Mouse (Mus musculus) kidney, embryonic 14.5 days (tissue): ENCODE results near the gene Mtfmt. TPM values are rescaled to one million over a fixed set of nuclear protein-coding genes. Genes with fewer than 3 reads are reported as not detected.

Source experiments
- ATAC-seq: fragments of 200-750 bp; cut with Nextera tagmentation; 2 replicates; pipeline ENCODE4 v1.8.0; 2017; ENCODE audit warnings: moderate number of reproducible peaks, mild to moderate bottlenecking, moderate TSS enrichment, moderate library complexity; ENCODE audit not compliant: low FRiP score, low TSS enrichment
- H3K27ac ChIP-seq: fragments of 300-500 bp; sonication (generic); 2 replicates; pipeline ENCODE4 v1.5.1; 2014; ENCODE audit warnings: low read depth, mild to moderate bottlenecking, low read length, moderate library complexity, mixed read lengths
- H3K27me3 ChIP-seq: fragments of 300-500 bp; sonication (generic); 2 replicates; pipeline ENCODE4 v1.6.1; 2014; ENCODE audit warnings: mild to moderate bottlenecking, low read length; ENCODE audit not compliant: control insufficient read depth, insufficient read depth
- H3K36me3 ChIP-seq: fragments of 300-500 bp; sonication (generic); 2 replicates; pipeline ENCODE4 v1.6.1; 2014; ENCODE audit warnings: low read length, mixed read lengths; ENCODE audit not compliant: control insufficient read depth, insufficient read depth
- H3K4me1 ChIP-seq: fragments of 300-500 bp; sonication (generic); 2 replicates; pipeline ENCODE4 v1.6.1; 2014; ENCODE audit warnings: low read length, mixed read lengths; ENCODE audit not compliant: control insufficient read depth, insufficient read depth
- H3K4me2 ChIP-seq: fragments of 300-500 bp; sonication (generic); replicated peaks from 2 replicates; pipeline ENCODE4 v1.6.1; 2014; ENCODE audit warnings: low read depth, mild to moderate bottlenecking, low read length
- H3K4me3 ChIP-seq: fragments of 300-500 bp; sonication (generic); 2 replicates; pipeline ENCODE4 v1.5.1; 2014; ENCODE audit warnings: mild to moderate bottlenecking, low read length
- H3K9ac ChIP-seq: fragments of 300-500 bp; sonication (generic); 2 replicates; pipeline ENCODE4 v1.6.1; 2014; ENCODE audit warnings: low read depth, mild to moderate bottlenecking, low read length, moderate library complexity
- H3K9me3 ChIP-seq: fragments of 300-500 bp; sonication (generic); 2 replicates; pipeline ENCODE4 v1.6.1; 2016; ENCODE audit warnings: low read length; ENCODE audit not compliant: control insufficient read depth
- WGBS: fragments of 180-500 bp; shearing (Covaris S2); extraction: QIAGEN DNeasy Blood & Tissue Kit; methylation state at CpG from one replicate; pipeline ENCODE4 v1.1.7; 2014; 5-methylcytosine and 5-hydroxymethylcytosine counted together
- polyA plus RNA-seq: library from polyadenylated mRNA; unstranded; fragments of >200 nt; fragmentation: Nextera tagmentation; extraction: Ambion mirVana; gene quantifications from 2 replicates; pipeline ENCODE4 v1.2.1, GENCODE M21; 2014

Mtfmt gene
- polyA plus RNA-seq, 1 experiment from 2014 or later = 22.0 TPM

GRCm38 (mm10) chr9:65419633-65420032 lies 15.9 kb upstream of the Mtfmt start:
- no peaks in the 10 kb centered on the region for H3K36me3 ChIP-seq
- no peak overlapping the region for H3K9ac ChIP-seq
- WGBS = 68% methylated on average over 3 of the region's 3 CpGs
- H3K27ac ChIP-seq = no peak overlapping the region
- H3K4me3 ChIP-seq = no peak overlapping the region
- no peaks in the 10 kb centered on the region for H3K27me3 ChIP-seq
- ATAC-seq = no peak
- no peaks in the 10 kb centered on the region for H3K4me1 ChIP-seq
- H3K4me2 ChIP-seq = no peak overlapping the region
- no peaks in the 10 kb centered on the region for H3K9me3 ChIP-seq

GRCm38 (mm10) chr9:65422760-65423501 lies 12.7 kb upstream of the Mtfmt start, which contains the start of gene Slc51b:
TSS of gene Slc51b (minus strand) at chr9:65422955.
- WGBS = 76% methylated on average over 11 of the region's 11 CpGs
- no peak within 1 kb of the TSS for H3K4me2 ChIP-seq
- H3K4me3 ChIP-seq = no peak within 1 kb of the TSS
- ATAC-seq = no peak
- H3K9me3 ChIP-seq = no peaks in the 10 kb centered on the region
- H3K4me1 ChIP-seq = no peaks in the 10 kb centered on the region
- H3K27me3 ChIP-seq = no peaks in the 10 kb centered on the region
- H3K36me3 ChIP-seq = no peaks in the 10 kb centered on the region
- H3K9ac ChIP-seq = no peak within 1 kb of the TSS
- H3K27ac ChIP-seq = no peak within 1 kb of the TSS

- Histone ChIP-seq H3K27ac (no peak overlapping the region), H3K4me2 (no peak overlapping the region), H3K4me1 (no peaks in the 10 kb centered on the region), H3K36me3 (no peaks in the 10 kb centered on the region), H3K27me3 (no peaks in the 10 kb centered on the region), H3K4me3 (no peak overlapping the region), H3K9ac (no peak overlapping the region), H3K9me3 (no peaks in the 10 kb centered on the region)
- no peak for ATAC-seq
- 18% methylated on average over 3 of the region's 3 CpGs for WGBS
Measured at GRCm38 (mm10) chr9:65424393-65424792, 11.2 kb upstream of the Mtfmt start.

GRCm38 (mm10) chr9:65427511-65427910 lies 8.1 kb upstream of the Mtfmt start:
- no peak overlapping the region for H3K27ac ChIP-seq
- no peaks in the 10 kb centered on the region for H3K27me3 ChIP-seq
- no peak overlapping the region for H3K4me2 ChIP-seq
- no peak overlapping the region for H3K4me3 ChIP-seq
- H3K9ac ChIP-seq = no peak overlapping the region
- ATAC-seq = no peak
- 39% methylated on average over 2 of the region's 2 CpGs for WGBS
- no peaks in the 10 kb centered on the region for H3K36me3 ChIP-seq
- no peaks in the 10 kb centered on the region for H3K9me3 ChIP-seq
- no peaks in the 10 kb centered on the region for H3K4me1 ChIP-seq

GRCm38 (mm10) chr9:65428003-65428402 lies 7.6 kb upstream of the Mtfmt start:
- Histone ChIP-seq H3K9me3 (no peaks in the 10 kb centered on the region), H3K9ac (no peak overlapping the region), H3K4me3 (no peak overlapping the region), H3K27ac (no peak overlapping the region), H3K27me3 (no peaks in the 10 kb centered on the region), H3K4me1 (no peaks in the 10 kb centered on the region), H3K4me2 (no peak overlapping the region), H3K36me3 (no peaks in the 10 kb centered on the region)
- WGBS = 89% methylated on average over 5 of the region's 5 CpGs
- ATAC-seq = no peak

GRCm38 (mm10) chr9:65430401-65430800 lies 5.2 kb upstream of the Mtfmt start:
- Histone ChIP-seq H3K36me3 (no peaks in the 10 kb centered on the region), H3K27me3 (no peaks in the 10 kb centered on the region), H3K27ac (no peak overlapping the region), H3K4me3 (no peak overlapping the region), H3K9me3 (no peaks in the 10 kb centered on the region), H3K9ac (no peak overlapping the region), H3K4me2 (no peak overlapping the region), H3K4me1 (no peaks in the 10 kb centered on the region)
- no peak for ATAC-seq

- no peak for ATAC-seq
- WGBS = 91% methylated on average over 5 of the region's 5 CpGs
Measured at GRCm38 (mm10) chr9:65430921-65431320, 4.7 kb upstream of the Mtfmt start.

GRCm38 (mm10) chr9:65432236-65432635 lies 3.3 kb upstream of the Mtfmt start:
- Histone ChIP-seq H3K36me3 (no peaks in the 10 kb centered on the region), H3K4me2 (no peak overlapping the region), H3K27ac (no peak overlapping the region), H3K4me1 (peaks cover 6% of the 10 kb centered on the region), H3K9ac (no peak overlapping the region), H3K4me3 (no peak overlapping the region), H3K9me3 (no peaks in the 10 kb centered on the region), H3K27me3 (no peaks in the 10 kb centered on the region)
- under 1% methylated on average over 3 of the region's 3 CpGs for WGBS
- ATAC-seq = peak; percentile 38; the same call in 1 of the 2 replicates

More at GRCm38 (mm10) chr9:65430921-65431320, 4.7 kb upstream of the Mtfmt start:
- no peaks in the 10 kb centered on the region for H3K9me3 ChIP-seq
- H3K27ac ChIP-seq = no peak overlapping the region
- H3K4me3 ChIP-seq = no peak overlapping the region
- no peaks in the 10 kb centered on the region for H3K36me3 ChIP-seq
- no peak overlapping the region for H3K9ac ChIP-seq
- no peaks in the 10 kb centered on the region for H3K27me3 ChIP-seq
- no peaks in the 10 kb centered on the region for H3K4me1 ChIP-seq
- no peak overlapping the region for H3K4me2 ChIP-seq

- no peak for ATAC-seq
- Histone ChIP-seq H3K36me3 (0 out of 2 replicates have a peak, but pooled peaks cover under 1% of the 10 kb centered on the region), H3K9ac (no peak overlapping the region), H3K4me2 (no peak overlapping the region), H3K9me3 (no peaks in the 10 kb centered on the region), H3K27me3 (no peaks in the 10 kb centered on the region), H3K27ac (no peak overlapping the region), H3K4me1 (peaks cover 6% of the 10 kb centered on the region), H3K4me3 (no peak overlapping the region)
- WGBS = 63% methylated on average over 5 of the region's 5 CpGs
Measured at GRCm38 (mm10) chr9:65434140-65434539, 1.4 kb upstream of the Mtfmt start.
